Comparison of ENCODE assay signal across 30 mouse cellular contexts in the genomic region with DNA sequence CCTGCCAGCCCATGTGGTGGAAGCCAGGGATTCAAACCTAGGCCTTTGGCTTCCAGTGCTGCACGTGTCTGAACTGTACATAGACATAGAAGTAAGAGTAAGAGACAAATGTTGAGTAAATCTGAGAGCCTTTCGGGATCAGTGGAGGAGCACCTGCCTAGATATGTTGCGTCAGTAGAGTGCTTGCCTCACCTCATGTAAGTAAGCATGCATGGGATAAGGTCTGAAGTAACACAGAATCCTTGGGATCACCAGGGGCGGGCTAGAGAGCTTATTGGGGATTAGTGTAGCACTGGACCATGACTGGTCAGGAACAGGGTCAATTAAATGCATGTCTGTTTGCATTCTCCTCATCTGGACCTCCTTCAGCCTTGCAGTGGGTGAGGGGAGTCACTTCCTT.
"Had no signal": no experiment of that assay in that cellular context is flagged by ENCODE, and none has a peak within 500 bp of the region (broad histone marks: within the 10 kb centered on the region; RNA-seq: fewer than 3 reads in every experiment).

No protein-coding gene starts in this region.

- H3K4me3 ChIP-seq: left cerebral cortex, adult 2 months; limb, embryonic 10.5 days; limb, embryonic 12.5 days; limb, embryonic 13.5 days; limb, embryonic 15.5 days; liver, embryonic 12.5 days; liver, embryonic 13.5 days; liver, embryonic 15.5 days; lung, embryonic 15.5 days; megakaryocyte, embryonic 14.5 days; midbrain, embryonic 10.5 days; midbrain, embryonic 12.5 days; midbrain, embryonic 13.5 days; midbrain, embryonic 15.5 days; myocyte had no signal

- ATAC-seq: liver, embryonic 12.5 days; liver, postnatal 0 days; lung, postnatal 0 days; midbrain, embryonic 13.5 days; midbrain, embryonic 15.5 days; midbrain, embryonic 16.5 days had no signal

- H3K27me3 ChIP-seq: limb, embryonic 12.5 days; limb, embryonic 13.5 days; limb, embryonic 15.5 days; liver, embryonic 12.5 days; liver, embryonic 13.5 days; liver, embryonic 15.5 days; lung, embryonic 15.5 days; midbrain, embryonic 12.5 days; midbrain, embryonic 13.5 days; midbrain, embryonic 15.5 days had no signal

- DNase-seq: left cerebral cortex, postnatal 4 days; liver; liver, embryonic 13.5 days; liver, postnatal 0 days; lung, adult 18-20 months; lung, adult 2 months; lung, embryonic 14.5 days; lung, postnatal 10 days; lung, postnatal 14 days; lung, postnatal 36 days; lung, postnatal 4 days had no signal

- H3K4me2 ChIP-seq: limb, embryonic 12.5 days; limb, embryonic 13.5 days; limb, embryonic 15.5 days; liver, embryonic 11.5 days; liver, embryonic 12.5 days; liver, embryonic 13.5 days; liver, embryonic 15.5 days; lung, embryonic 14.5 days; lung, embryonic 15.5 days; midbrain, embryonic 12.5 days; midbrain, embryonic 13.5 days; midbrain, embryonic 15.5 days had no signal

- H3K9me3 ChIP-seq: limb, embryonic 12.5 days; limb, embryonic 15.5 days; liver, embryonic 15.5 days; lung, embryonic 15.5 days; midbrain, embryonic 12.5 days; midbrain, embryonic 15.5 days had no signal

- H3K27ac ChIP-seq: left cerebral cortex, adult 2 months; limb, embryonic 10.5 days; limb, embryonic 12.5 days; limb, embryonic 13.5 days; limb, embryonic 15.5 days; liver, embryonic 12.5 days; liver, embryonic 13.5 days; liver, embryonic 14.5 days; liver, embryonic 15.5 days; lung, embryonic 15.5 days; macrophage; midbrain, embryonic 10.5 days; midbrain, embryonic 12.5 days; midbrain, embryonic 13.5 days; midbrain, embryonic 15.5 days had no signal

- H3K36me3 ChIP-seq: limb, embryonic 10.5 days; limb, embryonic 12.5 days; limb, embryonic 13.5 days; limb, embryonic 15.5 days; liver, embryonic 12.5 days; liver, embryonic 13.5 days; liver, embryonic 15.5 days; lung, embryonic 15.5 days; midbrain, embryonic 10.5 days; midbrain, embryonic 12.5 days; midbrain, embryonic 13.5 days; midbrain, embryonic 15.5 days had no signal

- H3K4me1 ChIP-seq: limb, embryonic 10.5 days; limb, embryonic 12.5 days; limb, embryonic 13.5 days; limb, embryonic 15.5 days; liver, embryonic 12.5 days; liver, embryonic 13.5 days; liver, embryonic 15.5 days; lung, embryonic 15.5 days; megakaryocyte, embryonic 14.5 days; midbrain, embryonic 10.5 days; midbrain, embryonic 12.5 days; midbrain, embryonic 13.5 days; midbrain, embryonic 15.5 days had no signal

- H3K9ac ChIP-seq: limb, embryonic 12.5 days; limb, embryonic 13.5 days; limb, embryonic 15.5 days; liver, embryonic 12.5 days; liver, embryonic 13.5 days; liver, embryonic 14.5 days; liver, embryonic 15.5 days; liver, postnatal 0 days; lung, embryonic 14.5 days; lung, embryonic 15.5 days; midbrain, embryonic 12.5 days; midbrain, embryonic 13.5 days; midbrain, embryonic 15.5 days had no signal
